Mouse (Mus musculus) kidney, postnatal 36 days (tissue): ENCODE results near the gene Dync1h1.
A peak's percentile ranks its signal among the peaks of the same experiment; 100 is the strongest.

Source experiments
- DNase-seq, 2 experiments: peaks; one replicate each; pipeline ENCODE4 v3.0.0; 2021 to 2022; ENCODE audit warnings: mixed read lengths in 2 of 2

Dync1h1 gene

DNA sequence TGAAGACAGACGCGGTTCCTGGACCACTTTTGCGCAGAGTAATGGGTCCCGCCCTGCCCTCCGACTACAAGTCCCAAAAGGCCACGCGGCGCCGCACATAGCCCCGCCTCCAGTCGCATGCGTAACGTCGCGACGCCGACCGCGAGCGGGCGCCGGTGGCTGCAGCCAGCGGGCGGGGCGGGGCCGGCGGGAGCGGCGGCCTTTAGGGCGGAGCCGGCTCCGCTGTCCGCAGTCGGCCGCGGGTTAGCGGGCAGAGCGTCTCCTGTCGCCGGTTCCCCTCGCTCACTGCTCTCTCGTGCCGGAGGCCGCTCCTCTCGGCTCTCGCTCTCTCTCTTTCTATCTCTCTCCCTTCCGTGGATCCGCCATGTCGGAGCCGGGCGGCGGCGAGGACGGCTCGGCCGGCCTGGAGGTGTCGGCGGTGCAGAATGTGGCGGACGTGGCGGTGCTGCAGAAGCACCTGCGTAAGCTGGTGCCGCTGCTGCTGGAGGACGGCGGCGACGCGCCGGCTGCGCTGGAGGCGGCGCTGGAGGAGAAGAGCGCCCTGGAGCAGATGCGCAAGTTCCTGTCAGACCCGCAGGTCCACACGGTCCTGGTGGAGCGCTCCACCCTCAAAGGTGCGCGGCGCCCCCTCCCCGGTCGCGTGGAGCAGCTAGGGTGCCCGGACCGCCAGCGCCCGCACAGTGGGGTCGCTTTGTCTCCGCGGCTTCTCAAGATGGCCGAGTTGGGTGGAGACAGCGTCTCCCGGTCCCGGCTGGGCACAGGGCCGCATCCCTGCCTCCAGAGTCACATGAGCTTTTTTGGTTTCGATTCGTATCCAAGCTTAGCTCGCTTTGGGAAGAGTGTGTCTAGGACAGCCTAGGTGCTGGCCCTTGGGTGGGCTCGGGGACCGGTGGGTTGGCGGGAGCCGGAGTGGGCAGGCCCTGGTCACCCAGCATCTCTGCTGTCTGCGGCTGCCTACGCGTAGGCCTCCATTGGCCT, at the start of gene Dync1h1:
Gene Dync1h1 (plus strand): TSS at position 212 of the 978 bp plus-strand sequence.
- DNase-seq, result peak; percentile 93 to 97

DNA sequence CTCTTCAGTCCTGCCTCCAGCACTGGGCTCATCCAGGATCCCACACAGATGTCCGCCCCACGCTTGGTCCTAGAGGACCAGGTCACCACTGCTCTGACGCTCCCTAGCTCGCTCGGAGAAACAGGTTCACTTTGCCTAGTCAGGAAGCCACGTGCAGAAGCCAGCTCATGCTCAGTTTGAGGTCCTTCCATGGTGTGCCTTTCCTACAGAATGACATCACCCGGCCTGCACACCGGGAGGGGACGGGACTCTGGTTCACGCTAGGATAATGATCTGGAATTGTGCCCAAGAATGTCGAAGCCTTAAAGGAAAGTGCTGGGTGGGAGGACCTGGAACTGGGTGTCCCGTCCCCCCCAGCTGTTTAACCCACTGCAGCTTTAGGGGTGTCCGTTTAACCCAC, 49.1 kb upstream of the Dync1h1 start:
- DNase-seq, result no peak

DNA sequence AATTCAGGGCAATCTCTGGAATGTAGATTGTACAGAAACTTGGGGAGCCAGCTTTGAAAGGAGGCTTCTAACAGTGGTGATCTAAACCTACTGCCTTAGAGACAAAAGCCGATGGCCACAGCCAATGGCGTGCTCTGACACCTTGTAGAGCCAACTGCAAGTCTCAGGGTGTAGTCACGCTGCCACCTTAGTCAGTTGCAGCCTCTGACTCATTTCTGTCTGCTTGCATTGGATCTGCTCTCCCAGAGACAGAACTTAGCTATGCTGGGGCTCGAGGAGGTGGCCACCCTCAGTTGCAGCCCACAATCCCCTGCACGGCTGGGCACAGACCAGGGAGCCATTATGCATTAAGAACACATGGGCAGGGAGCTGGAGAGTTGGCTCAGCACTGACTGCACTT, 47.9 kb upstream of the Dync1h1 start:
- no peak for DNase-seq

DNA sequence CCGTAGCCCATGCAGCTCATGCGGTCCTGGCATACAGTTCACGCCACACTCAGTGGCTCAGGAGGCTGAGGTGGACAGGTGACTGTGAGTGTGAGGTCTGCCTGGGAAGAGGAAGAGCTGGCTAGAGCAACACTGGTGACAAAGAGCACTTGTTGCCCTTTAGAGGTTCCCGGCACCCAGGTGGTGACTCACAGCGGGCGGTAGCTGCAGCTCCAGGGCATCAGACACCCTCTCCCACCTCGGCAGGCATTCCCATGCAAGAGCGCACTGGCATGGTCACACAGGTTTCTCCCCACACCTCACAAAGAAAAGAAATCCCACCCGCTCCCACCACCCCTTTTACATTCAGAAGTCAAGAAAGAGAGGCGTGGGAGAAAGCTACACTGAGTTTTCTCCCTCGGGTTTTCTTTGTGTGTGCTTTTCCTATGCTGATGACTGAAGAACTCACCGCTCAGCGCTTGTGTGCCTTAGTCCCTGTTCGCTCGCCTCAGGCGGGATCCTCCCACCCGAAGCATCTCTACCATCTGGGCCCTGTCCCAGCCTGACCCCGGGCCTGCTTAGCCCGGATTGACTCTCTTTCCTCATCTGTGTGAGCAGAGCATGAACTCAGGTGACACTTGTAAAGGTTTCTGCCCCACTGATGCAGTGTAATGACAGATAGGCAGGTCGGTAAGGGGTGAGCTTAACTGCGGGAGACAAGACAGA, 45.6 kb upstream of the Dync1h1 start:
- no peak for DNase-seq

DNA sequence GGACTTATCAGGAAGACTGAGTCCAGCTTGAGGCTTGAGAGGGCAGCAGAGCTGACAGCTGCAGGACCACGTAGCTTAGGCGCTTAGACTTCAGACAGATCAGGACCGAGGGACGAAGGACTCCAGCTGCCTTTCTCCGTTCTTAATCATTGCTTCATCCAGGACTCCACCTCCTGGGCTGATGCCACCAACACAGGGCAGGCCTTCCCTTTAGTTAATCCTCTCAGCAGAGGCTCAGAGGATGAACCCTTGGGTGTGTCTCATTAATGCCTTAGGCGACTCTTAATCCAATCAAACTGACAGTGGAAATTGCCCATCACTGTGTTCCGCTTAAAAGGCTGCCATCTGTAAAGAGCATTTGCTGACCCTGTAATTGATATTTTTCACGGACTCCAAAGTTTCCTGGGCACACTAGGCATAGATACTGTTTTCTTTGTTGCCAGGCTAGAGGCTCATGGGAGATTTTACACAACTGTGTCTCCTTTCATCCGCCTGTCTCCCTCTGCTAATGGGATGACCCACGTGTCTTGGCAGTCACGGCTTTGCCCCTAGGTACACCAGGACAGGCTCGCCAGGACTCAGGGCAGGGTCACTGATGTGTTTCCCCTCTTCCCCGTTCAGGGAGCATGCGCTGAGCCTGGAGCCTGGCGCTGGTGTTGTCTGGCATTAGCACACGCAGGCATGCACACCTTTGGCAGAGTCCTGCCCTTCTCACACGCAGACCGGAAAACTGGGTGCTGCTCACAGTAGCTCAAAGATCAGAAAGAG, 44.2 kb upstream of the Dync1h1 start:
- peak in 1 of 2 experiments; percentile 36 for DNase-seq

DNA sequence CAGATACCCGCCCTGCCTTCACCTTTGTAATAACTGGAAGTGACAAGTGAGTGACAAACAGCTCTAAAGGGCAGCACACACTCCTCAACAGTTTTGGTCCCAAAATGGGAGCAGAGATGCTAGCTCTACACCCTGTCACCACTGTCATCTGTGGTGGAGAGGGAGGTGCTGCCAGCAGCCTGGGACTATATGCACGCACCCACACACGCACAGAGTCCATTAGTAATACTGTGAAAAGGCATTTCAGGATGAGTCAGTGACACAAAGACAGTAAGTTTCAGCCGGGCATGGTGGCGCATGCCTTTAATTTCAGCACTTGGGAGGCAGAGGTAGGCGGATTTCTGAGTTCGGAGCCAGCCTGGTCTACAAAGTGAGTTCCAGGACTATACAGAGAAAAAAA, 43.1 kb upstream of the Dync1h1 start:
- no peak for DNase-seq

DNA sequence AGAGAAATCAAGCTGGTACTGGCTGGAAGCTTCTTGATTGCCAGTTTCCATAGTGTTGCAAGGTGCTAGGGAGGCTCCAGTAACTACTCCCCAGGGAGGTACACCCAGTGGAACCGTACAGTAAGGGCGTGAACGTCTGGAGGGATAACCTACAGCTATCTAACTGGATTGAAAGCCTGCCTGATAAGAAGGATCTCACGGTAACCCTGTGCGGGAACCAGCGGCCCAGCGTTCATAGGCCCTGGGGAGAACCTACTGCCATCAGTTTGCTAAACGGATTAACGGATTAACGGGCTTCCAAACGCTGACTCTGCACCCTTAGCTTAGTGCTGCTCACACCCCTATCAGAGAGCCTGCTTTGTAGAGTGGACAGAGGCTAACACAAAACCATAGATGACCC, 37.9 kb upstream of the Dync1h1 start:
- DNase-seq, result no peak

DNA sequence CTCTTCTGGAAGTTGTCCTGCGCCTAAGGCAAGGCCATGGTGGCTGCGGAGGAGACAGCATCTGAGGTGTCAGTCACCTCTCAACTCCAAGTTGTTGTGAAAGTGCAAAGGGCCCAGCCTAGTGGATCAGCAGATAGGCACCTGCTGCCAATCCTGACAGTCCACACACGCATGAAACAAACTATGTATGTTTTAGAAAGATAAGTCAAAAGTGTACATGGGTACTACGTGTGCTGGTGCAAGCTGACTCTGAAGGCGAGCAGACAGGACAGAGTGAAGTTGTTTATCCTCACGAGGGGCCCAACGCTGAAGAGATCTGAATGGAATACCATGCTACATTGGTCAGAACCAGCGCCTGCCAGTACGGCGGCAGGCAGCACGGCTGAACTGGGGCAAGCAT, 36.4 kb upstream of the Dync1h1 start:
- no peak for DNase-seq

DNA sequence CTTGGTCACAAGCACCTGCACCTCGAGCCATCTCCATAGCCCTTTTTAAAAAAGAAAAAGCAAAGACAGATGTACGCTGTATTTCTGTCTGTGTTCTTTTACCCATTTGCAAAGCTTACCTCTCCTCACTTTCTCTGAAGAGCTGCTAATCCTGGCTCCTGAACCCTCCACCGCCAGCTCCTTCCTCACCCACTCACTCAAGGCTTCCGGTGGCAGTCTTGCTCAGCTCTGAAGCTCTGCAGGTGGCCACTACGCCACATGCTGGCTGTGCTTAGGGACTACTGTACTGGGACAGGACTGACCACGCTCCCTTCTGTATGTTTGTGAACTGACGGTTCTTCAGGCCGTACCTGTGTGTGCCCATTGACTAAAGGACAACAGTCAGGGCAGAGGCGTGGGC, 34.9 kb upstream of the Dync1h1 start:
- no peak for DNase-seq

DNA sequence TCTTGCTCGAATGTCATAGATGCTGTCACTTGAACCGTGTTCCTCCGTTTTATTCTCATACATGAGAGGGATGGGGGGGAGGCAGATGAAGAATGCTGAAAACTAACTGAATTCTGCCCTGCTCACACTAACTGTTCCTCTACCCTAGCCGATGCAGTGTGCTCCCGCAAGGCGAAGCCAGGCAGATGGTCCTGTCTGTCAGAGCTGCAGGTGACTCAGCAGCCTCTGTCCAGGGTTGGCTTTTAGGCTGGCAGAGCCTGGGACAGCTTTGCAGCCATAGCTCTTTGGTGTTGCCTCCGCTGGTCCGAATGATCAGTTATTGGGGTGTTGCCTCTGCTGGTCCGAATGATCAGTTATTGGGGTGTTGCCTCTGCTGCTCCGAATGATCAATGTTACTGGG, 30.2 kb upstream of the Dync1h1 start:
- DNase-seq, result no peak

DNA sequence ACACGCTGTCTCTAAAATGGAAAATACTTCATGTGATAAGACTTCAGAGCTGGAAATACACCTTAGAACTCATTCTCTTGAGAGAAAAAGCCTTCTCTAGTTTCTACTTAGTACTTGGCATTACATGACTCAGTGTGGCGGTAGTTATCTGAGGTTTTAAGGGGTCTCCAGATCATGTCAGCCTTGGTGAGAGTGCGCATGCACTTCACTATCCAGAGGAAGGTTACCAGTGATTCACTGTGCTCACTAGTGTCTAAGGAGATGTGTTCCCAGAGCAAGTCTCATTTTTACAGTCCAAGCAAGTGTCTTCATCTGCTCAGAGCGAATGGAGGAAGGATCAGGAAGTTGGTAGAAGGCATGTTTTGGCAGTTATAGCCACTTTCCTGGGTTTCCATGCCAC, 28.9 kb upstream of the Dync1h1 start:
- DNase-seq, result no peak

DNA sequence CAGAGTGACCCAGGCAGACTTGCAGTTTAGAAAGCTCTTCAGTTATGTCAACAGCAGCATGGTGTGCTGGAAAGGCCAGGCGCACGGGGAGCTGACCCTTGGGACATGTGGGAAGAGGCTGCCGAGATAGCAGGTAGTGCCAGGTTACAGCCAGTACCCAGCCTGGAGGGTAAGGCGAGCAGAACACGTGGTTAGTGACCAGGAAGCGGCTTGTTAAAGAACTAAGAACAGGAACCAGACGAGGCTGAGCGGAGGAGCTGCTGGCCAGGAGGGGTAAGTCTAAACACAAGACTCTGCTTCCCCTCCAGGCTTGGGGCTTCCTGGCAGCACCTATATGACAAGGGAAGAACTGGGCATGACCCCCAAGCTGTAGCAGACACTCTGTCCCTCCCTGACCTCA, 27.6 kb upstream of the Dync1h1 start:
- no peak for DNase-seq

DNA sequence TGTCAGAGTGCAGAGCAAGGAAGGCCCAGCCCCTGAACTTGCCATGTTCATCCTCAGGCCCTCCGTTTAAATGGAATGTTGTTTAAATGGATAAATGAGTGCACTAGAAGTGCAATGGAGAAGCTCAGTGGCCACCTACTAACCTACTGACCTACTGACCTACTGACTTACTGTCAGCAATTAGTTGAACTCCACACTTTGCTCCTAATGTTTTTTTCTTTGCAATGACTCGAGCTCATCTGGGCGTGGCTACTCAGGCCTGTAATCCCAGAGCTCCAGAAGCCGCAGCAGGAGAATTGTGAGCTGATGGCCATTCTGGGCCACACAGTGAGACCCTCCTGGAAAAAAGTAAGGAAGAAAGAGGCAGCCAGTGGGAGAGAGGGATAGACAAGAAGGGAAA, 25.3 kb upstream of the Dync1h1 start:
- DNase-seq, result peak; percentile 51 to 52

DNA sequence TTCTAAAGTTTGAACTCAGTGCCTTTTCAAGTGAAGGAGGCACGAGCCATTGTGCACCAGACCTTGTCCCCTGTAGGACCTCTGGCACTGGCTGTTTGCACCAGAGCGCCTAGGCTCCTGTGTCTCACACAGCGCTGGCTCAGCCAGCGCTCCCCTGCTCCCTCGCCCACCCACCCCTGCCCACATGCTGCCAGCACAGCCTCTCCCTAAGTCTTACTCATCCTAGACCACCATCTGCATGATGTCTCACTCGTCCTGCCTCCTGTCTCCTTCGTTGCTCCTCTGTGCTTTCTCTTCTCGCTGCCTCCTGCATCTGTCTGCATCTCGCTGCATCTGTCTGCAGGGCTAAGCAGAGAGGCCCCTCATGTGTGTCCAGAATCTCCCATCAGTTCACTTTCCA, 22.9 kb upstream of the Dync1h1 start:
- no peak for DNase-seq

DNA sequence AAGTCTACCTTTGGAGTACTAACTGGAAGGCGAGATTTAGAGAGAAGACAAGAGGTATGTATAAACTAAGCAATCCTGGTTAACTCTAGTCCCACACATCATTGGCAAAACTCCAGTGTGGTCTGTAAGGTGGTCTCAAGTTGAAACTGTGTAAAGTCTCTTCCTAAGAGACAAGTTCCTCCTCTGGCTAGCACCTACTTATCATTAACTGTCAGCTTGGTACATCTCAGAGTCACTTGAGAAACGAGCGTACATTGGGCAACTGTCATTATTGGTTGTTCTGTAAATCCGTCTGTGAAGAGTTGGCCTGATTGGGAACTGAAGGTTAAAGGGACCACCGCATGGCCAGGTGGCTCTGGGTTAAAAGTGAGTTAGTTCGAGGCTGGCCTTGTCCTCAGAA, 12.6 kb upstream of the Dync1h1 start:
- DNase-seq, result no peak

DNA sequence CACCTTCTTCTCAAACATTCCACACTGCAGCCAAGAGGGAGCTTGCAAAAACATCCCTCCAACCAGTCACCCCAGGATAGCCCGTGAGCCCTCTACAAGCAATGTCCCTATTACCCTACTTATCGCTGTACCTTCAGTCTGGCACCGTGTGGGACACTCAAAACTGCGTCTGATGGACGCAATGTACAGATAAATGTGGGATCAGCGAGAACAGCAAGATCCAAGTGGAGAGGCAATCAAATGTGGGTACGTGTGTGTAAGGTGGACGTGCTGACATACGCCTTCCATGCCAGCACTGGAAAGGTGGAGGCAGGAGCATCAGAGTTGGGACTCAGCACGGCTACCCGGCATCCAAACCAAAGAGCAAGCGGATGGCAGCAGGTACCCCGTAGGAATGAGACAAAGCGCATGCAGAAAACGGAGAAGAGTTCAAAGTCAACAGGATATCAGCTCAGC, 10.4 kb upstream of the Dync1h1 start:
- DNase-seq, result no peak

DNA sequence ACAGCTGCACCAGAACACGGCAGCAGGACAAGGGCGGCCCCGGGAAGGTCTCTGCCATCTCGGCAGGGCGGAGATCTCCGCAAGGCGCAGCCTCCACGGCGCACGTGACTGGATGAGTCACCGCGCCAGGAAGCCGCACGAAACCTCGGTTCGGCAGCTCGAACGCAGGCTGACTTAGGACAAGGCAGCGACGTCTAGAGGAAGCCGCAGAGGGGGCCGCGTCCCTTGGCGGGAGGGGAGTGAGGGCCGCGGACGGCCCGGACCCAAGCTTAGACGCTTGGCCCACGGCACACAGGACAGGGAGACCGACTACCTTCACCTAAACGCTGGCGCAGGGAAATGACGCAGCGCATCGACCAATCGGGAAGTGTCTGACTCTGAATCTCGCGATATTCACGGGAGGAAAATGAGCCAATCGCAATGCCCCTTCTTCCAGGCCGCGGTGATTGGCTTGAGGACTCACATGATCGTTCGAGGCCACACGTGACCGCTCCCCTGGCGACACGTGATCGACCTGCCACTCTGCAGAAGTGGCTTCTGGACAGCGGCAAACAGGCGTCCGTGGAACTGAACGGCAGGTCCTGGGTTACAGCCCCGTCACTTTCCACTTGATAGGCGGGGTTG, 9.9 kb upstream of the Dync1h1 start:
- peak; percentile 98 to 100 for DNase-seq

DNA sequence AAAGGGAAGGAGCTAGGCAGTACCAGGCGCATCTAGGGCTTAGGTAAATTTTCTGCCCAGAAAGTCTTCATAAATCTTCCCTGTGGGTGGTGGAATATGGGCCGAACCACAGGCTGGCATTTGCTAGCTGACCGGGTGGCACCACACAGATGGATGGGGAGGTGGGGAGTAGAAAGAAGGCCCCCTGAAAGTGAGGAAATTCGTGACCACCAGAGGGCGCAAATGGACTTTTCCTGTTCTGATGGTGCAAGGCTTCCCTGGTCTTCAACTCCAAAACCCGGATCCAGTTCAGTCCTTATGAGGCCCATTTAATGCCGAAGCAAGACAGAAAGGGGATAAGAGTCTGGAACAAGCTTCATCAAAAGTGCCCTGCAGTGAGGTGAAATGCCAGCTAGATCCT, 2.7 kb upstream of the Dync1h1 start:
- DNase-seq, result peak; percentile 61 to 83

DNA sequence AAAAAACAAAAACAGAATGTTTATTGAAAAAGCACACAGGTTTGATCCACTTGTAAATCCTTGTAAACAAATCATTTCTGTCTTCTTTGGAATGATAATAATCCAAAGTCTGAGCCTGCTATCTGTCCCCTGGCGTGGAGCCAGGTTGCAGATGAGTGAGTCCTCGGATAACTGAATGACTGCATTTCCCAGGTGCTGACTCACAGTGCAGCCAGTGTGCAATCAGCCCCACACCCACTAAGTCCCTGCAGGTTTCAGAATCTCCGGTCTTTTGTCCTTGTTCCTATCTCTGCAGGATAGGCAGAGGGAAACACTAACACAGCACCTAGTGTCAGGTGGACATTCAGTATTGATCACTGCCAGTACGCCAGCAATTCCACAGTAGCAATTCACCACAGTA, 1.5 kb upstream of the Dync1h1 start:
- DNase-seq, result no peak

DNA sequence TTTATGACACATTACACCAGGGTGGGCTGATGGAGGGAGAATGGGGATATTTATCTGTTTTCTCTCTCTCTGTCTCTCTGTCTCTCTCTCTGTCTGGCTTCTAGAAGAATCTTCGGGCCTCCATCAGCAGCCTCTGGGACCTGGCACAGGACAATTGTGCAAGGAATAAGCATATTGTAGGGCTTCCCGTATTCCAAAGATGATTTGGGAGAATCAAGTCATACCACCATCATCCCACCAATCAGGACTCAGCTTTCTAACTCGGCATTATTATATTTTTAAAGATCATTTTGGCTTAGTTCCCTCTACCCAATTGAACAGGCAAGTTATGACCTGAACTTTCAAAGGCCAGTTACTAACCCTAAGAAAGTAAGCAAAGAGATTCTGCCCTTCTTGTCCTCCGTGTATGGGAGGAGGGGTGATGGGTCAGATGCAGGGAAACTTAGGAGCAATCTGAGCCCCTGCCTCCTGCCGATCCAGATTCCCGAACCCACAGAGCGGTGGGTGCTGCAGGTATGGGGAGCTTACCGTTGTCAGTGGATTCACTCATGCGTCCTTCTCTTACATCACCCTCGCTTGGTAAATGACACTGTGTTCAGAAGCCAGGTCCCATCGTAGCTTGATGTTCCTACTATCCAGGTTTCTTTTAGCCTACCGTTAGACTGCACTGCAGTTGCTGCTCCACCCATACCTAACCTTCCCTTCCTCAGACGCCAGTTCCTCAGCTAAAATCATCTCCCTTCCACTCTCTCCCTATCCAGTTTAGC, 844 bp upstream of the Dync1h1 start:
- DNase-seq, result no peak

DNA sequence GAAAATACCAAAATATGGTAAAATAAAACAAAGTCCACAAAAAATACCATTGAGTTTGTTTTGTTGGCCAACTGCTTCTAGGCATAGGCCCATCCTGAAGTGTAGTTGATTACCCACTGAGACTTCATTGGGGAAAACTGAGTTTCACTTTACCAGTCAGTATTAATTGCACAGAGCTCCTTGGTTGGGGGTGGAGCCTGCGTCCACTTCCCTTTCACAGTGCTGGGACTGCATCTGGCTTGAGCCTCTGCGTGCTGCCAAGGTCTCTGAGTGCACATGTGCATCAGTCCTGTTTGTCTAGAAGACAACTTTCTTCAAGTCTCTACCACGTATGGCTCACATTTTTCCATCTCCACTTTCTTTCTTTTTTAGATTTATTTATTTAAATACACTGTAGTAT, 4.9 kb downstream of the Dync1h1 start:
- DNase-seq, result peak; percentile 23 to 35

DNA sequence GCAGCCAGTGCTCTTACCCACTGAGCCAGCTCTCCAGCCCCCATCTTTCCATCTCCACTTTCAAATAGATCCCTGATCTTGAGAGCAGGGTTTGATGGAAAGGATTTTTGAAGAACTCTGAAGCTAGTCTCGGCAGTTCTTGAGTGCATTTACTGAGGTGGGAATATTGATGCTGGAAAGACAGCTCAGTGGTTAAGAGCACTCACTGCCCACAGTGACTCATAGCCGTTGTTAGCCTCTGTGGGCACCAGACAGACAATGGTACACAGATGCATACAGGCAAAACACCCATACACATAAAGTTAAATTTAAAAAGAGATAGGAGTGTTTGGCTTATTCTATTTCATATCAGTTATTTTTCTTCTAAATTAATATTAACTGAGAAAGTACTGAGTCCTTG, 5.4 kb downstream of the Dync1h1 start:
- DNase-seq, result no peak
